Mouse (Mus musculus) spleen, postnatal 0 days (tissue): Measurements from ENCODE around the gene Rmnd5a. TPM values are rescaled to one million over a fixed set of nuclear protein-coding genes. Genes with fewer than 3 reads are reported as not detected.

Experiments
- polyA plus RNA-seq: library from polyadenylated mRNA; unstranded; fragments of >200 nt; fragmentation: Nextera tagmentation; extraction: Ambion mirVana; gene quantifications from 2 replicates; pipeline ENCODE4 v1.2.1, GENCODE M21; 2015

Gene Rmnd5a
- polyA plus RNA-seq: 10.7 and 13.1 TPM in 2 replicates

GRCm38 (mm10) chr6:71440492-71441250 lies at the start of gene Rmnd5a:
Gene Rmnd5a, minus strand, starts transcription at chr6:71440637.

GRCm38 (mm10) chr6:71373249-71373775 lies 67.1 kb downstream of the Rmnd5a start, which contains the start of gene Cd8a:
Gene Cd8a, plus strand, starts transcription at chr6:71373427.

Other genes starting within 250 kb of the Rmnd5a start
- gene Fabp1, start 240.8 kb downstream of the Rmnd5a start, polyA plus RNA-seq: 2.4 and 3.9 TPM in 2 replicates
- 37.6 and 41.8 TPM in 2 replicates for gene Krcc1, start 169.0 kb downstream of the Rmnd5a start, polyA plus RNA-seq
- gene Smyd1, start 118.4 kb downstream of the Rmnd5a start, polyA plus RNA-seq: 0.32 and 0.81 TPM in 2 replicates
- gene Cd8b1, start 117.8 kb downstream of the Rmnd5a start, polyA plus RNA-seq: 0.18 and 0.25 TPM in 2 replicates
- 0.24 and 0.29 TPM in 2 replicates for gene Cd8a, start 67.2 kb downstream of the Rmnd5a start, polyA plus RNA-seq
- gene Rnf103, start 53.3 kb upstream of the Rmnd5a start, polyA plus RNA-seq: 6.5 and 9.5 TPM in 2 replicates
- gene Chmp3, start 103.2 kb upstream of the Rmnd5a start, polyA plus RNA-seq: 47.7 and 49.4 TPM in 2 replicates
- gene Kdm3a, start 192.4 kb upstream of the Rmnd5a start, polyA plus RNA-seq: 14.9 and 15.6 TPM in 2 replicates